Mouse (Mus musculus) gastrocnemius, adult 8-10 months (tissue): ENCODE results near the gene Ctns. TPM values are rescaled to one million over a fixed set of nuclear protein-coding genes. Genes with fewer than 3 reads are reported as not detected.

Experiments
- DNase-seq, 2 experiments: peaks; one replicate each; pipeline ENCODE4 v3.0.0; 2022; ENCODE audit warnings: low spot score in 2 of 2
- total RNA-seq, 4 experiments: library from RNA; stranded (reverse); gene quantifications; 2 replicates each; pipeline ENCODE4 v1.2.4; 2022

Ctns gene
- total RNA-seq: 1 to 10 TPM; 3.3 to 4.3 (median 4.1) TPM

DNA sequence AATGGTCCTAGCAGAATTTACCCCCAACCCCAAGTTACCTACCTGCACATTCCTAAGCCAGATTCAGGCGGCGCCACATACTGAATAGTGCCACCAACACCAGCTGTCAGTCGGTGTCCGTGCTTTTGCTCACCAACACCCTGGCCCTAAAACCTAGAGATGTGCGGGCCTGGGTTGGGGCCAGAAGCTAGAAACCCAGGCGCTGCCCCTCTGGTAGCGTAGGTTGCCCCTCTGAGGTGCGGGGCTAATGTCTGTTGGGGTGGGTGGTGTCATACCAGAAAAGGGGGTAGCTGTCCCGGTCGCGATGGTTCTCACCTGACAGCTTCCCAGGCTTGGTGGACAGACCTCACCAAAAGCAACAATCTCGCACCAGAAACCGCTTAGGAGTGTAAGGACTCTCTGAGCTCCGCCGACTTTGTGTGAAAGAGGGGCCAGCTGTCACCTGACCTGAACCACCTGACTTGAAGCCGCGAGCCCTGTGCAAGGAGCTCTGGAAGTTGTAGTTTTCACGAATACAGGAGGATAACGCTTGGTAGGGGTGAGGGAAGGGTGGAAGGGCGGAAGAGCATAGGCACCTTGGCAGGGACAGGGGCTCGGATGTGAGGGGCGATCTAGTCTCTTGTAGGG lies at the start of gene Ctns:
TSS of gene Ctns (minus strand) at position 440 of the 627 bp plus-strand sequence.
- peak in 1 of 2 experiments; percentile 77 for DNase-seq

- no peak for DNase-seq
Observed at GRCm38 (mm10) chr11:73242777-73243176, 43.9 kb upstream of the Ctns start.

DNA sequence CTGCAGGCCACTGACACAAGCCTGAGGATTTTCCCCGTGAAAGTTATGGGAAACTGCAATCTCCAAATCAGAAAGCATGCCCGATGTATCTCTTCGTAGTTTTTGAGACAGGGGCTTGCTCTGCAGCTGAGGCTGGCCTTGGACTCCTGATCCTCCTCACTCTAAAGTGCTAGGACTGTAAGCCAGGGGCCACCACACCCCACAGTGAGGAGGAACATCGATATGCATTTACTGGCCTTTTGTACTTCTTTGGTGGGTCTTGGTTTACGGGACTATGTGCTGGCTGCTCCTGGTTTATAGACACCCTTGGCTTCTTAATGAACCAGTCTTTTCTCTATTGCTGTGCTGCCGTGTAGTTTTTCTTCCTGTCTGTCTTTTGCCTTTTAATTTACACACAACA lies 43.4 kb upstream of the Ctns start:
- no peak for DNase-seq

DNA sequence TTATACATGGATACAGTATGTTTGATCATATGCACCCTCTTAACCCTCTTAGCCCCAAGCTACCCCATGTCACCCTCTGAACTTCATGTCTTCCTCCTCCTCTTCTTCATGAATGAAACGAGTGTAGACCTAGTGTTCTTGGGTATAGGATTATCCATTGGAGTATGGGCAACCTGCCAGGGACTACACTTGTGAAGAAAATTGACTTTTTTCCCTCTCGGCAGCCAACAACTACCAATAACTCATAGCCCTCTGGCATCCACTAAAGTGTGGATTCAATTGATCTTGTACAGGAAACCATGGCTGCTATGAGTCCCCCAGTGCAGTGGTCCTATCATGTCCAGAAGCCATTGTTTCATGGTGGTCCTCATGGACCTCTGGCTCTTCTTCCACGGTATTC lies 37.9 kb upstream of the Ctns start:
- DNase-seq: no peak

DNA sequence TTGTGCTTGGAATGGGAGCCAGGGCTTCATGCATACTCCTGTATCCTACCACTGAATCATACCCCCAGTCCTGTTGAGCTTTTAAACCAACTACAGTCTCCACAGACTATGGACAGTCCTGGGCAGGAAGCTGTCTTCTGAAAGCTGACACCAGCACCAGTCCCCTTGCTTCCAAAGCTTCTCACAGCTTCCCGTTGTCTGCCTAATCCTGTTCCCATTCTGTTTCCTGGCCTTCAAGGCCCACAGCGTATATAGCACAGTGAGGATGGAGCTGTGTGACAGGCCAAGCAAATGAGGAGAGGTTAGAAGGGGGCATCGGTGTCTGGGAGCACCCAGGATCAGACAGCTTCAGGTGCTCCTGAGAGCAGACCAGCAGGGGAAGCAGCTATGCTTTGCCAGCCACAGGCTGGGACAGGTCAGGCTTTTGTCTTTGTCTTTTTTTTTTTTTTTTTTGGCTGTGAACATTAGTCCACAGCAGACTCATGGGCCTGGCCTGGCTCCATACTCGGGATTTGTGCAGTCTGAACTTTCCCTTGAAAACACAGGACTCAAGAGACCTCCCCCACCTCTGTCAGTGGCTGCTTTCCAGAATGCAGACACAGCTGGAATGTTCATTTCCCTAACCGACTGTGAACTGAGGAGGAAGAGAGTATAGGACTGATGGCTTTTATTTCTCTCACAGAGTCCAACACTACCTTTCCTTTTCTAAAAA lies 37.3 kb upstream of the Ctns start:
- peak; percentile 49 to 68 for DNase-seq

DNA sequence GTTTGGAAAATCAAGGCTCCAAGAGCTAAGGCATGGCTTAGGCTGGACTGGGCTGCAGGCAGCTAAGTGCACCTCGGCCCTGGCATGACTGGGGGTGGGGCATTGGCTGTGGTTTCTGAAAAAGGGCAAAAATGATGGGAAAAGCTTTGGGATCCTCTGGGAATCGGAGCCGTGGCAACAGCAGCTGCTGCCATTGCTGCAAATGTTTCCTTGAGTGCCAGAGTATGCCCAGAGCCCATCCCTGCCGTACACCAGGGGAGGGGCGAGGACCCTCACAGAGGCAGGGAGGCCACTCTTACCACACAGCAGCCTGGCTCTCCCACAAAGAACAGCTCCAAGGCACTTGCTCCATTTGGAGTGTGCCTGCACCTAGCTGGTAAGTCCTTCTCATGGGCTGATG lies 35.1 kb upstream of the Ctns start, which contains the start of gene Trpv1:
TSS of gene Trpv1 (plus strand) at position 301 of the 400 bp plus-strand sequence.
- DNase-seq: no peak

DNA sequence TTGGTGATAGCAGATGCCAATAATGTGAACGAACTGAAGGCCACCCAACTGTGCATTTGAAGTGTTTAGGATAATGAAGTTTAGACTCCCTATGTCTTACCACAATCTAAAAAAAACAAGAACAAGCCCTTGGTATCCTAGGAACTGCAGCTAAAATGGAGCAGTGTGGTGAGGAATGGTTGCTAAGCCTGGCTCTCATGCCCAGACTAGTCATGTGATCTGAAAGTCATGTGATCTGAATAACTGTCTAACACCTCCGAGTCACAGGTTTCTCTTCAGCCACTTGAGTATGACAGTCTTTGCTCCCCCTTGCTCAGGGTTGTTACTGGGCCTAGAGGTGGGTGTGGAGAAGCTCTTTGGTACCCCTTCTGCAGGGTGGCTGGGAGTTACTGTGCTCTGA lies 33.7 kb upstream of the Ctns start:
- no peak for DNase-seq

GRCm38 (mm10) chr11:73230081-73230480 lies 31.2 kb upstream of the Ctns start:
- no peak for DNase-seq

DNA sequence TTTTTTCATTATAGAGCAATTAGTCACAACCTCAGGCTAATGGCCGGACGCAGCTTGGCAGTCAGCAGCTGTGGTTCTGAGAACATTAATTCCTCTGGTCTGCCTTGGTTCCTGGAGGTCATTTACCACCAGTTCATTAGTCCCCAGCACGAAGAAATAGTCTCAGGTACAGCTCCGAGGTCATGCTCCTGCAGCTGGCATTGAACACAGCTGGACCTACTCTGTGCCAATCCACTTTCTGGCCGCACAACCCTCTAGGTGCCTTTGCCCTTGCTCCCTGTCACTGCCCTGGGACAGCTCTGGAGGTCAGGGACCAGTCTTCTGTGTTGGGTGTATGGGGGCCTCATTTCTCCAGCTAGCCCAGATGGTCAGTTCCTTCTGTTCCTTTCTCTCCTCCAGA lies 30.0 kb upstream of the Ctns start:
- no peak for DNase-seq

DNA sequence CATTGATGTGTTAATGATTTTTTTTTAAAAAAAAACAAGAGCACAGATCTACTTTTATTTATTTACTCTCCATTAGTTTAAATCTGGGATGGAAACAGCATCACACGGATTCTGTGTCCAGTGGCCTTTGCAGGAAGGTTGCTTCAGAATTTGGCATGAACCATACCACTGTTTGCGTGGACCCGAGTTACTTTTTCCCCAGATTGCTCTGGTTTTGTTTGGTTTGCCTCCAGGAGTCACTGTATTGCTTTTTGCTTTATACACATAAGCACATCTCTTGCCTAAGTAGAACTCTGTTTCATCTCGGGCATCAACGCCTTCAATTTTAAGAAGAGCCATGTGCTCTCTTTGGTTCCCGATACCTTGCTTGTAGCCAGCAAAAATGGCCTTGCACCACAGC lies 27.0 kb upstream of the Ctns start:
- no peak for DNase-seq

DNA sequence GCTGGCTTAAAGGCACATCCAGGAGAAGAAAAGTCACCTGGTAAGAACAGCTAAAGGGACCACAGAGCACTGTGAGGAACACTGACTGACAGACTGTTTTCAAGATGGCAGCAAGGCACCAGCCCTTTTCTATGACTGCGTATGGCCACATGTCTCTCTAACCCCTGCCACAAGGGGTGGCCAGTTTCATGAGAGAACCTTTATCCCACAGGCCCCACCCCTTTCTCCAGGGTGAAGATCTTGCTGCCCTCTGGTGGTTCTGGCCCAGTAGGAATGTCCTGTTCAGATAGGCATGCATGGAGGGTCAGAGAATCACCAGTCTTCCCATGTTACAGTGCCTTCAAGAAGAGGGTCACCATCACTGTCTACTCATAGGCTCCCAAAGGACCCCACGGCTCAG lies 25.1 kb upstream of the Ctns start:
- DNase-seq: no peak

- DNase-seq: no peak
Observed at GRCm38 (mm10) chr11:73222846-73223245, 24.0 kb upstream of the Ctns start.

- no peak for DNase-seq
Observed at GRCm38 (mm10) chr11:73220651-73221050, 21.8 kb upstream of the Ctns start.

- no peak for DNase-seq
Observed at GRCm38 (mm10) chr11:73219671-73220070, 20.8 kb upstream of the Ctns start.

GRCm38 (mm10) chr11:73213956-73214355 lies 15.1 kb upstream of the Ctns start:
- DNase-seq: no peak

DNA sequence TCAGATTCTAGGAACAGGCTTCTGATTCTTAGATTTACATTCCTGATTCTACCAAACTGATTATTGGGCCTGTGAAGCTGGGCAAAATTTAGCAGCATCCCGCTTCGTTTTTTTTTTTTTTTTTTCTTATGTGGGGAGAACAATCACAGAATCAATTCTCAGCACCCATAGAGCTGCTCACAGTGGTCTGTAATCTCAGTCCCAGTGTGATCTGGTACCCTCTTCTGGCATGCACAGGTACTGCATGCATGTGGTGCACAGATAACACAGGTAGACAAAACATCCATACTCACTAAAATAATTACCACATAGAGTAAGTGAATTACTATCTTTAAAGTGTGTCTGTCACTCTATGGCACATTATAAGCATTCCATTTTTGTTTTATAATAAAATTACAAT lies 8.8 kb upstream of the Ctns start:
- no peak for DNase-seq

DNA sequence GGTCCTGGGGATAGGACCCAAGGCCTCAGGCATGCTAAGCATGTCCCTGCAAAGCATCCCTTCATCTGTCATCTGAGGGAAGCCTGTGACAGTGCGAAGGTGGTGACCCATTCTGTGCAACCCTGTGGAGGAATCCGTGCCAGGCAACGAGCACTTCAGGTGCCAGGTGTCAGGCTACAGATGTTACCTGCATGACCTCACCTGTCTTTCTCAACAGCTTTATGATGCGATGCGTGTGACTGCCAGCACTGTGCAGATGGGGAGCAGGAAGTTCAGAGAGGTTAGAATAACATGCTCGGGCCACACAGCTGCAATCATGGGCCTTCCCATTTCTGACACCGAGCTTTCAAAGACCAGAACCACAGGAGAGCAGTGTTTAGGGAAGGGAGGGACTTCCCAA lies 6.4 kb upstream of the Ctns start:
- no peak for DNase-seq

DNA sequence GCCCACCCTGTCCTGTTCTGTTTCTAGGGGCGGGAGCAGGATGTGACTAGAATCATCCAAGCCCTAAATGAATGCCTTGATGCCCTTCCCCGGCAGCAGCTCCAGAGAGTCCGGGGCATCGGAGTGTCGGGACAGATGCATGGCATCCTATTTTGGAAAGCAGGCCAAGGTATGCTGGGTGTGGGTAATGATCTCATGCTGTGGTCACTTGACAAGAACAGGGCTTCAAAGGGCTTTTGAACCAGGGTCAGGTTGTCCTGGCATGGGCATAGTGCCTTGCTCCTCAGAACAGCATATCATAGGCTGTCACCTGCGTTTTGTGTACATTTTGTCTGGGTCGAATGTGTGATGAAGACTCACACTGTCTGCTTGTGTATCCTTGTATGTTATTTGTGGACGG lies 5.1 kb upstream of the Ctns start:
- DNase-seq: no peak

DNA sequence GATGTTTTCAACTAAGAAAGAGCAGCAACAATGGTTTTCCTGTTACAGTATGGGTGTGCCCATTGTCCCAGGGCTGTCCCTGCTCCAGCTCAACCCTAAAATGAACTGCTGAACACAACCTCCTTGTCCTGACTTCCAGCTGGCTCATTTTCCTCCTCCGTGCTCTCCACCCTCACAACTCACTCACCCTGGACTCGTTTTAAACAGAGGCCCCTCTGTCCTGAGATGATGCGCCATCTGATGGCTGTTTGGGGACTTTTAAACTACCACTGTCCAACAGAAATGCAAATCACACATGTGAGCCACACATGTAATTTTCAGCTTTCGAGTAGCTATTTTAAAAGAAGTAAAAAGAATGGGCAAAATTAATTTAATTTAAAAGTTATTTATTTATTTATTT lies 2.8 kb upstream of the Ctns start:
- DNase-seq: no peak

DNA sequence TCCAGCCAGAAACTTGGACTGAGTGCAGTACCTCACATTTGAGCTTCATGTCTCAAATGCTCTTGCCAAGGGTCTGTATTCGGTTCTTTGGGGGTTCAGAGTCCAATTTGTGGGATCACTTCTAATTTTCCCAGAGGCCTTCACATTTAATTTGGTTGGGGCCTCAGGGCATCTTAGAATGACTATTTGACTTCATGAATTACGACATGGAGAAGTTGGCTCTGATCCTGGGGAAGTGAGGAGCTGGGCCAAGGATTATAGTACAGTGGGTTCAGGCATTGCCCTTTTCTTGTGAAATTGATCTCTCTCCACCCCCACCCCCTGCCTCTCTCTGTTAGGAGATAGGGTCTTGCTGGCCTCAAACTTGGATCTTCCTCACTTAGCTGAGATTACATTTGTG lies 2.2 kb upstream of the Ctns start:
- no peak for DNase-seq

GRCm38 (mm10) chr11:73199879-73200278 lies 1.0 kb upstream of the Ctns start:
- DNase-seq: no peak

GRCm38 (mm10) chr11:73199230-73199712 lies 429 bp upstream of the Ctns start, which contains the start of gene Shpk:
Shpk (plus strand) TSS chr11:73199460.
- peak; percentile 91 to 92 for DNase-seq

- DNase-seq: no peak
Observed at GRCm38 (mm10) chr11:73198190-73198589, 652 bp downstream of the Ctns start.
